Mouse (Mus musculus) kidney, adult 18-20 months (tissue): ENCODE measurements around the gene Phlda1.
A peak's percentile ranks its signal among the peaks of the same experiment; 100 is the strongest.

Experiments used
- DNase-seq: peaks from one replicate; pipeline ENCODE4 v3.0.0; 2021

Phlda1 gene

DNA sequence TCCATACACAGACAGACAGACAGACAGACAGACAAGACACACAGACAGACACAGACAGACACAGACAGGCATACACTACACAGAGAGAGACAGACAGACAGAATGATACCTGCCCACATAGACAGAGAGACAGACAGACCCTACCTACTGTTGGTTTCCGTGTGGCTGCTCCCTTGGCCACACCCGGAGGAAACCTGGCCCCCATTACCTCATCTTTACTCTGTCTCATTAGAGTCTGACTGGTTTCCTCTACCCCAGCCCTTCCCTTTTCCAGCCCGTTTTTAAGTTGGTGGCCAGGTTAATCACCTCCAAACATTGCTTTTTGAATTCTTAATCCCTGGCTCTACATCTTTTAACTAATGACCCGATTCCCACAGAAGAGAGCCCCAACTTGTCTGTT lies 22.2 kb downstream of the Phlda1 start:
- no peak for DNase-seq

GRCm38 (mm10) chr10:111530398-111530797 lies 24.3 kb downstream of the Phlda1 start:
- no peak for DNase-seq

DNA sequence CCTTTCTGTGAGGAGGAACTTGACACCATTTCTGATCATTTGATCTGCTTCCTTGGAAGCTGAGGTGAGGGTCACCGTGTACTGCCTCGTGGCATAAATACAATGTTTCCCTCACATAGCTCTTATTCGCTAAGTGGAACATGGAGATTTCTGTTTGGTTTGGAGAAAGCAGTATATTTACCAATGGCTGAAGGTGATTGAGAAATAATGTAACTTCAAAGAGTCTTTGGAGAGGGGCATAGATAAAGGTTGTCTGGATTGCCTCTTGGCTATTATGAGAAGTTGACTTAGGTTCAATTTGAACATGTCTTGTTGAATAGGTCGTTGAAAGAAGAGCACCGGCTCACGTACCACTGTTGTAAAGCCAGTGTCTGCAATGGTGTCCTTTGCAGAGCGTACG lies 28.6 kb downstream of the Phlda1 start:
- DNase-seq, result no peak

GRCm38 (mm10) chr10:111537410-111537809 lies 31.3 kb downstream of the Phlda1 start:
- DNase-seq, result no peak

GRCm38 (mm10) chr10:111539724-111540324 lies 33.7 kb downstream of the Phlda1 start:
- peak; percentile 26 for DNase-seq

- no peak for DNase-seq
Measured at GRCm38 (mm10) chr10:111540678-111541077, 34.6 kb downstream of the Phlda1 start.

GRCm38 (mm10) chr10:111543106-111543505 lies 37.0 kb downstream of the Phlda1 start:
- DNase-seq, result no peak

GRCm38 (mm10) chr10:111543781-111544260 lies 37.7 kb downstream of the Phlda1 start:
- DNase-seq, result peak; percentile 59

- no peak for DNase-seq
Measured at GRCm38 (mm10) chr10:111544311-111544710, 38.2 kb downstream of the Phlda1 start.

- no peak for DNase-seq
Measured at GRCm38 (mm10) chr10:111545648-111546047, 39.6 kb downstream of the Phlda1 start.

DNA sequence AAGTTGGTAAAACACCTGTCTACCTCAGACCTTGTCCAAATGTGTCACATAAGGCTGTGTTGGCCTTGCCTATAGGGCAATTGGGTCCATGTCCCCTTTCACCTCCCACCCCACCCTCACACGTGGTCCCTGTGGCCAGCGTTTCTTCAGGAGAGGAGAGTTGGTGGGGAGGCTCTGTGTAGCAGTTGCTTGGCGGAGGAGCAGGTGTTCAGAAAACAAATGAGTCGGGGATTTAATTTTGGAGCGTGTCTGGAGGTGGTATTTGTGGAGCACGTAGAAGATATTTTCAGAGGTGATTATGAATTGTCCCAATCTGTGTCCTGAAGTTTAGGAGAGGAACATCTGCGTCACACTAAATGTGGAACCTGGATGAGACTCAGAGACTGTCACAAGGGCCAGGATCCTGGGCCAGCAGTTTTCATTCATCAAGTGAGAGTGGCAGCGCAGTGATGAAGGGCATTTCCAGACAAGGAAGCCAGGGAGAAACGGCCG lies 41.8 kb downstream of the Phlda1 start:
- no peak for DNase-seq

DNA sequence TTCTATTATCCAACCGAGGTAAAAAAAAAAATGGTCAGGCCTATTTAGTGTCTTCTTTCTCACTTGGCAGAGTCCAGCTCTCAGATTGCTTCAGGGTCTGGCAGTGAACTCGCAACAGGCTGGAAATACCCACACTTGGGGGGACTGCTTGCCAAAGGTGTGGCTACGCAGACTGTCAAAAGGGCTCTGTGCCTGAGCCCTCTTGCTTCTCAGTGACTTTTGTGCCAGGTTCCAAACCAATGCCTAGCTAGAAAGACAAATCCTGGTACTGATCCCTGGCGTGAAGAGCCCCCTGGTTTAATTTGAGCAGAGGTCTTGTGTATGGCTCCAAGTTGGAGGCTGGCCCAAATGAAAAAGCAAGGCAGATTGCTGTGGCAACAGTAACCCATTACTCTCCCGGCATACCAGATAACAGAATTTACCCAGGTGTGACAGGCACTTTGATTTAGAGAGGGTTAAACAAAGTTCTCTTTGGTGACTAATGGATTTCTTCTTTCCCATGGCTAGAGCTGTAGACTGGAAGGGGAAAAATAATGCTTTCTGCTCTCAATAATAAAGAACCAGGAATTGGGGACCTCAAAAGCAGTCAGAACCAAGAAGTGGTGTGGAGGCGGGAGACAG lies 44.1 kb downstream of the Phlda1 start:
- no peak for DNase-seq

GRCm38 (mm10) chr10:111553695-111554094 lies 47.6 kb downstream of the Phlda1 start:
- no peak for DNase-seq

GRCm38 (mm10) chr10:111554651-111555050 lies 48.6 kb downstream of the Phlda1 start:
- DNase-seq, result no peak

- DNase-seq, result no peak
Measured at GRCm38 (mm10) chr10:111558211-111558610, 52.1 kb downstream of the Phlda1 start.
